Mouse (Mus musculus): ENCODE measurements at regions not wholly inside any gene's neighbourhood (a gene's known extent, or its start where the extent isn't known, plus 50 kb on each side); places are given as distances from the start of the nearest gene placed in this dataset.

GRCm38 (mm10) chr11:112542573-112542972 is 239.5 kb upstream of the Sox9 start:
- in situ Hi-C loops (cut with MboI; ENCODE audit: low sequenced_read_pairs): no loop called here

GRCm38 (mm10) chr11:112543473-112543872 is 238.6 kb upstream of the Sox9 start:
- in situ Hi-C loops (cut with MboI; ENCODE audit: low sequenced_read_pairs): no loop called here

GRCm38 (mm10) chr11:112545231-112546010 is 236.6 kb upstream of the Sox9 start:
- in situ Hi-C loops (cut with MboI; ENCODE audit: low sequenced_read_pairs): no loop called here

- in situ Hi-C loops (cut with MboI; ENCODE audit: low sequenced_read_pairs): no loop called here
Measured at GRCm38 (mm10) chr11:112546162-112546561, 235.9 kb upstream of the Sox9 start.

- in situ Hi-C loops (cut with MboI; ENCODE audit: low sequenced_read_pairs): no loop called here
Measured at GRCm38 (mm10) chr11:112552838-112553237, 229.2 kb upstream of the Sox9 start.

- in situ Hi-C loops (cut with MboI; ENCODE audit: low sequenced_read_pairs): no loop called here
Measured at GRCm38 (mm10) chr11:112563027-112563426, 219.0 kb upstream of the Sox9 start.

GRCm38 (mm10) chr11:112564706-112565215 is 217.3 kb upstream of the Sox9 start:
- in situ Hi-C loops (cut with MboI; ENCODE audit: low sequenced_read_pairs): no loop called here

GRCm38 (mm10) chr11:112566071-112566470 is 216.0 kb upstream of the Sox9 start:
- in situ Hi-C loops (cut with MboI; ENCODE audit: low sequenced_read_pairs): no loop called here

- in situ Hi-C loops (cut with MboI; ENCODE audit: low sequenced_read_pairs): no loop called here
Measured at GRCm38 (mm10) chr11:112587386-112587785, 194.6 kb upstream of the Sox9 start.

- in situ Hi-C loops (cut with MboI; ENCODE audit: low sequenced_read_pairs): no loop called here
Measured at GRCm38 (mm10) chr11:112588088-112588487, 193.9 kb upstream of the Sox9 start.

- in situ Hi-C loops (cut with MboI; ENCODE audit: low sequenced_read_pairs): no loop called here
Measured at GRCm38 (mm10) chr11:112590214-112590613, 191.8 kb upstream of the Sox9 start.

GRCm38 (mm10) chr11:112592411-112593020 is 189.5 kb upstream of the Sox9 start:
- in situ Hi-C loops (cut with MboI; ENCODE audit: low sequenced_read_pairs): no loop called here

- in situ Hi-C loops (cut with MboI; ENCODE audit: low sequenced_read_pairs): no loop called here
Measured at GRCm38 (mm10) chr11:112593821-112594220, 188.2 kb upstream of the Sox9 start.

- in situ Hi-C loops (cut with MboI; ENCODE audit: low sequenced_read_pairs): no loop called here
Measured at GRCm38 (mm10) chr11:112607359-112607758, 174.7 kb upstream of the Sox9 start.

GRCm38 (mm10) chr11:112609277-112609676 is 172.7 kb upstream of the Sox9 start:
- in situ Hi-C loops (cut with MboI; ENCODE audit: low sequenced_read_pairs): no loop called here

GRCm38 (mm10) chr11:112611073-112611472 is 171.0 kb upstream of the Sox9 start:
- in situ Hi-C loops (cut with MboI; ENCODE audit: low sequenced_read_pairs): no loop called here

GRCm38 (mm10) chr11:112615629-112616028 is 166.4 kb upstream of the Sox9 start:
- in situ Hi-C loops (cut with MboI; ENCODE audit: low sequenced_read_pairs): no loop called here

GRCm38 (mm10) chr11:112616942-112617341 is 165.1 kb upstream of the Sox9 start:
- in situ Hi-C loops (cut with MboI; ENCODE audit: low sequenced_read_pairs): no loop called here

GRCm38 (mm10) chr11:112620916-112621315 is 161.1 kb upstream of the Sox9 start:
- in situ Hi-C loops (cut with MboI; ENCODE audit: low sequenced_read_pairs): no loop called here

GRCm38 (mm10) chr11:112621385-112622120 is 160.5 kb upstream of the Sox9 start:
- in situ Hi-C loops (cut with MboI; ENCODE audit: low sequenced_read_pairs): no loop called here

GRCm38 (mm10) chr11:112649298-112649697 is 132.7 kb upstream of the Sox9 start:
- in situ Hi-C loops (cut with MboI; ENCODE audit: low sequenced_read_pairs): no loop called here

All from CH12F3 (cell line).